Mouse (Mus musculus) left cerebral cortex, adult 2 months (tissue): Measurements from ENCODE around the gene Hist1h2ae. TPM values are rescaled to one million over a fixed set of nuclear protein-coding genes. Genes with fewer than 3 reads are reported as not detected.
"Not testable (repeated sequence)": the region's sequence is repeated elsewhere in the genome, so short reads cannot be mapped to it uniquely, and the experiment has no call there.

Experiments
- DNase-seq, 2 experiments: peaks; one replicate each; pipeline ENCODE4 v3.0.0; 2021 to 2022; ENCODE audit warnings: low spot score in 2 of 2, mixed read lengths in 1 of 2; ENCODE audit errors: extremely low spot score in 1 of 2
- H3K27ac ChIP-seq: fragments of 200-600 bp; 2 replicates; pipeline ENCODE4 v1.8.1; 2022
- H3K4me3 ChIP-seq: fragments of 200-600 bp; 2 replicates; pipeline ENCODE4 v1.8.1; 2022
- CTCF ChIP-seq: fragments of 200-600 bp; IDR thresholded peaks from 2 replicates; pipeline ENCODE4 v1.8.1; 2022; ENCODE audit warnings: antibody characterized with exemption, mild to moderate bottlenecking, moderate library complexity
- intact Hi-C: fragments of 180-260 bp; cut with DNase I; formaldehyde crosslinking; loops from one replicate; pipeline ENCODE4 v1.15.1; 2025
- total RNA-seq, 2 experiments: library from RNA; stranded (reverse); gene quantifications; 2 replicates each; pipeline ENCODE4 v1.2.3; 2021

Gene Hist1h2ae
- total RNA-seq, 2 experiments from 2014 or later = 2.4 to 5.0 TPM

DNA sequence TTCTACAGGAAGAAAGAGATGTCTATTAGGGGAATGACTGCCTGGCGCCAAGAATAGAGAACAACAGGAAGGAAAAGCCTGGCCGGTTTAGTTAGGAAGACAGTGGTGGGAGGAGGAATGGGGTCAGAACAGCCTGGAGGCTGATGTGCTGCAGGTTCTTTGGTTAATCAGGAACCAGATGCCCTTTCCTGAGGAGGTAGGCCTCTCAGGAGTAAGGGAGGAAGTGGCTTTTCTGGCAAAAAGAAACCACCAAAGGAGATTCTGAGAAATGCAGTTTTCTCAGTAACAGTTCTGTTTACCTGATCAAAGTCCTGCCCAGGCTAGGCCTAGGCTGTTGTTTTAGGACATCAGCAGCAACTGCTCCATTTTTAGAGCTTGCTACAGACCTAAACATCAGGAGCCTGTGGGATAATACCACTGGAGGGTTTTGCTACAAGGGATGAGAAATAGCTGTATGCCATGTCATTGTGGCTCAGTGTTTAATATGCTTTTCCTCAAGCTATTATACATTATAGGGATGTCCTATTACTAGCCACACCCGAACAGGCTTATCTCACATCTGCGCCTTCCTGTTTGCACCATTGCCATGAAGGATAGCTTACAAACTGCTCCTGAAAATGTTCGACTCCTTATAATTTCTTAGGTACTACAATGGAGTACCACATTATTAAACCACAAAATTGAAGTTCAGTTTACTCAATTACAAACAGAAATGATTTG is 22.2 kb upstream of the Hist1h2ae start:
- no peak overlapping the region for H3K27ac ChIP-seq
- no peak for DNase-seq
- H3K4me3 ChIP-seq = no peak overlapping the region
- intact Hi-C loops = no loop called here
- no peak for TF ChIP-seq CTCF

DNA sequence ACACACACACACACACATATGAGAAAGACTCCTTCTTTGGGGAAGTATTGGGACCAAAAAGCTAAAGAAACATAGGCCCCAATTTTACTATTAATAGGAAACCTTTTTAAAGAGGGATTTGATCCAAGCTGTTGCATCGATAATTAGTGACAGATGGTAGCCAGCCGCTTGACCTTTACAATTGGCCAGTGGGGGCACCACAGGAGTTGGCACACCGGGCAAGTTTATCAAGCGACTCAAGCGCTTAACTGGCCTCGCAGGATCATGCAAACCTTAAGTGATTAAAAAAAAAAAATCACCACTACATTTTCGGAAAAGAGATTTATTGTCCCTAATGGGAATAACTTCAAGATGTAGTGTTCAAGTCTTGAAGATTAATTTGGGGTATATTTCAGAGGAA is 21.6 kb upstream of the Hist1h2ae start:
- no peak overlapping the region for H3K4me3 ChIP-seq
- TF ChIP-seq CTCF = no peak
- intact Hi-C loops = no loop called here
- DNase-seq = no peak
- H3K27ac ChIP-seq = no peak overlapping the region

DNA sequence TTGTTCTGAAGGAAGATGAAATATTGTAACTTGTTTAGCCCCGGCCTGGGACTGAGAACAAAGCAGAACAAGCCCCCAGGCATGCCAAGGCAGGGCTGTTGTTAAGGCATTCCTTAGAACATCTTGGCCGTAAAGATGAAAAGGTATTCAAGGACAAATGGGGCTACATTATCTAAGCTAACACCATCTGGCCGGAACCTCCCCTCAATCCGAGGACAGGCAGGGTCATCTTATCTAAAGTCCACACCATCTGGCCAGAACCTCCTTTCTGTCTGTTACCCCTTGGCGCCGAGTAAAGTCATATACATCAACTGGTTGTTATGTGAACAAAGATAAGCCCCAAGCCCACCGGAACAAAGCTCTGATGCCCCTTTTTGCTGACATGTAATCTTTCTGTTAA is 20.9 kb upstream of the Hist1h2ae start:
- DNase-seq, H3K27ac ChIP-seq, H3K4me3 ChIP-seq, intact Hi-C loops: not testable (repeated sequence)

DNA sequence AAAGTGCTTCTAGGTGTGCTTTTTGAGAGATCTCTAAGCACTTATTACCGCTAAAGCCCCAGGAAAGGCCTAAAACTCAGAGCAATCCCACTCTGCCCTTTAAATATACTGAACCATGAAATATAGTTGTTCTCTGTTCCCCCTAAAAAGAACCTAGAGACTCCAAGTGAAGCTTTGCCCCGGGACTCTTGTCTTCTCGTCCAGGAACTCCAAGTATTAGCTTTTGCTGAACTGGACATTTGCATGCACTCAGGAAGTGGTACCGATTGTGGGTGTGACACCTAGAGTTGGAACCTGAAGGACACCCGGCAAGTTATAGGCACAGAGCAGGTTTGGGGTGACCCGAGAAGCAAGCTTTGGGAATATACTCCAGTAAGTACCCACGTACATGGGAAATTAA is 20.2 kb upstream of the Hist1h2ae start:
- H3K27ac ChIP-seq = no peak overlapping the region
- no peak overlapping the region for H3K4me3 ChIP-seq
- TF ChIP-seq CTCF = no peak
- intact Hi-C loops = no loop called here
- no peak for DNase-seq

DNA sequence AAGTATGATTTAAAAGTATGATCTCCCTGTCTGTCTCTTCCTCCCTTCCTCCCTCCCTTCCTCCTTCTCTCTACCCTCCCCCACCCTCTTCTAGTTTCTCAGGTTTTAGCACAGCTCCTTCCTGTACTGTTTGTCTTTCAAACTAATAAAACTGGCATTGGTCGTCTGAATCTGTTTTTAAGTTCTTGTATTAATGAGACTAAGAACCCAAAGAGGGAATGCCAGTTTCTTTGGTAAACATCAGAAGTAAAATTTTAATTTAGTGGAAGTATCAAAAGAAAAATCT is 15.9 kb upstream of the Hist1h2ae start:
- no peak for TF ChIP-seq CTCF
- no peak overlapping the region for H3K27ac ChIP-seq
- no peak overlapping the region for H3K4me3 ChIP-seq
- DNase-seq = no peak
- intact Hi-C loops = loop anchor here (2.0 to 10.0 kb wide), 3 partner anchors 34 to 1802 kb away; partner anchors contain the start of genes Hist1h1b, Hist1h2an, Hist1h2bc and Hist1h2be

DNA sequence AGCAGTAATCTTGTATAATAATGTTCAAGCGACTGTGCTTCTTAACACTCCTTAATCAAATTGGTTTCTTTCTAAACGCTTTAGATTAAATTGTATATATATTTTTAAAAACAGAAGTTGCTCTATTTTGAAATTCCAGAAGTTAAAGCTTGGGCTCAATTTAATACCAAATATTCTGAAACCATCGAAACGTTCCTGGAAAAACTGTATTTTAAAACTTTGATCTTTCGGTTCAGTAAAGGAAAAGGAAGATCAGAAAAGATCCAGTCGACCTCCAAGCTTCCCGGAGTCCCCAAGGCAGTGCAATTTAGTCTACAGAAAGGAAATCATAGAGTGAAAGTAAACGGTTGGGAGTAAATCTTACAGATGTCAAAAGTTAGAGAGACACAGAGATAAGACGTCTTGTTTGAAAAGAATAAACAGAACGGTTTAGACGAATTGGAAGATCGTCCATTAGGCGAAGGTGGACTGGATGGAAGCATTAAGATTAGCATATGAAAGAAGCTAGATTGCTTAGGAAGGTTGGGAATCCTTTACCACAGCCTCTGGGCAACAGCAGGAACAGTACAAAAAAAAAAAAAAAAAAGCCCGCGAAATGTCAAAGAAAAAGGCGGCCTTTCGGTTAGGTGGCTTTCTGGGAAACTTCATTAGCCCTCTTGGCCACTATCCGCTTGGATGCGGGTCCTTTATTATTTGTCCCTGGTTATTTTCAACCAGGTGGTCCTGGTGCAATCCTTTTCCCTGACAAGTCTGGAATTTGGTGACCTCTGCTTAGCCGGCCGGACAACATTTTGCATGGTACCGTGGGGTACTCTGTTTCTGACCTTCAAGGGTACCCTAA is 15.3 kb upstream of the Hist1h2ae start:
- intact Hi-C loops = loop anchor here (2.0 to 10.0 kb wide), 3 partner anchors 34 to 1802 kb away; partner anchors contain the start of genes Hist1h1b, Hist1h2an, Hist1h2bc and Hist1h2be
- peak overlapping the region; percentile 67 for H3K4me3 ChIP-seq
- no peak for DNase-seq
- H3K27ac ChIP-seq = peak overlapping the region; percentile 33; the same call in 1 of the 2 replicates
- no peak for TF ChIP-seq CTCF

DNA sequence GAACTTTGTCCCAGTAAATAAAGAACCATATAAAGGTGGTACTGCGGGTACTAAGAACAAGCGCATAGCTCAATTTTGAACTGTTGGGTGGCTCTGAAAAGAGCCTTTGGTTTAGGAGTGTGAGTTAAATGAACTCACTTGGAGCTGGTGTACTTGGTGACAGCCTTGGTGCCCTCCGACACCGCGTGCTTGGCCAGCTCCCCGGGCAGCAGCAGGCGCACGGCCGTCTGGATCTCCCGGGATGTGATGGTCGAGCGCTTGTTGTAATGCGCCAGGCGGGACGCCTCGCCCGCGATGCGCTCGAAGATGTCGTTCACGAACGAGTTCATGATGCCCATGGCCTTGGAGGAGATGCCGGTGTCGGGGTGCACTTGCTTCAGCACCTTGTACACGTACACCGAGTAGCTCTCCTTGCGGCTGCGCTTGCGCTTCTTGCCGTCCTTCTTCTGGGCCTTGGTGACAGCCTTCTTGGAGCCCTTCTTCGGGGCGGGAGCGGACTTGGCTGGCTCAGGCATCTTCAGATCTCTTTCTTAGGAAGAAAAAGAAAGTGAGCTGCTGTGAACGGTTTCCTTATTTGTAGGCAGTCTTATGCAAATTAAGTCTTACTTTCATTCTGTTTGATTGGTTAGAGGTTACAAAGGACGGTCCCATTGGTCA is 14.6 kb upstream of the Hist1h2ae start:
- DNase-seq = peak; percentile 57 to 78
- Histone ChIP-seq H3K4me3 (peak overlapping the region; percentile 67), H3K27ac (peak overlapping the region; percentile 82)
- intact Hi-C loops = loop anchor here (2.0 to 10.0 kb wide), 3 partner anchors 35 to 1801 kb away; partner anchors contain the start of genes Hist1h1b, Hist1h2an, Hist1h2bc and Hist1h2be

DNA sequence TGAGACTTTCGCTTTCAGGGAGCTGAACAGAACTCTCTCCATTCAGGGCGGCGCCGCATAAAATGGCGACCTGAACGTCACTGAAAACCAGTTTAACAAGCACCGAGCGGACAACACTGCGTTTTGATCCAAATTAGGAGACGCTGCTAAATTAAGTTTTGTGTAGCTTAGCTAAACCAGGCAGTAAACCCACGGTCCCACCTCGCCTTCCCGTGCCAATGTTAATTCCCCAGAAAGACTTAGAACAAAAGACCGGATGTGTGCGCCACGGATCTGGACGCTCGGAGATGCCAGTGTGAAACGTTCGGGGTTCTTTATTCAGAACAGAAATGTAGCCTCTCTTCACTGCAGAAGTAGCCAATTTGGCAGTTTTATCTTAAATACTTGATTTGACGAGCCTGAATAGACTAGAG is 14.0 kb upstream of the Hist1h2ae start:
- Histone ChIP-seq H3K4me3 (peak overlapping the region; percentile 67), H3K27ac (peak overlapping the region; percentile 82)
- intact Hi-C loops = loop anchor here (10.0 kb wide), 1 partner anchor 1800 kb away; the partner anchor contains the start of genes Hist1h1b, Hist1h2an, Hist1h2bp and Hist1h3i
- DNase-seq = peak; percentile 65 to 66
- no peak for TF ChIP-seq CTCF

DNA sequence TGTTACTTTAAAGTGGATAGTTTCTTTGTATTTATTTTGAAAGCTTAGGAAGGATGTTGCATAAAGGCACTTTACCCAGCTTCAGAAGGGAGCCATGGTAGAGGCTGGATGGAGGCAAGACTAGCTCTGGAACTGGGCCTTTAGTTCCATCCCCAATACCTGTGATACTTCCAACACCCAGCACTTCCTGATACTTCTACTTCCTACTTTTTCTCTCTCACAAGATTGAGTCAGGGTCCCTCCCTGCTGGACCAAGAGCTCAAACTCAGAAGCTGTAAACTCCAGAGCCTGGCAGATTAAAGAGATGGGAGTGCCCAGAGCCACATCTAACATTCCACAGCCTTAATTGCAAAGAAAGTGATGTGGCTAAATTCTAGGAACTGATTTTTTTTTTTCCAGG is 13.3 kb upstream of the Hist1h2ae start:
- Histone ChIP-seq H3K27ac (peak overlapping the region; percentile 82), H3K4me3 (peak overlapping the region; percentile 67)
- TF ChIP-seq CTCF = no peak
- no peak for DNase-seq
- intact Hi-C loops = loop anchor here (5.0 to 10.0 kb wide), 4 partner anchors 113 to 1867 kb away; partner anchors contain the start of genes Hist1h1a, Hist1h1b, Hist1h1t and Hist1h2ai

DNA sequence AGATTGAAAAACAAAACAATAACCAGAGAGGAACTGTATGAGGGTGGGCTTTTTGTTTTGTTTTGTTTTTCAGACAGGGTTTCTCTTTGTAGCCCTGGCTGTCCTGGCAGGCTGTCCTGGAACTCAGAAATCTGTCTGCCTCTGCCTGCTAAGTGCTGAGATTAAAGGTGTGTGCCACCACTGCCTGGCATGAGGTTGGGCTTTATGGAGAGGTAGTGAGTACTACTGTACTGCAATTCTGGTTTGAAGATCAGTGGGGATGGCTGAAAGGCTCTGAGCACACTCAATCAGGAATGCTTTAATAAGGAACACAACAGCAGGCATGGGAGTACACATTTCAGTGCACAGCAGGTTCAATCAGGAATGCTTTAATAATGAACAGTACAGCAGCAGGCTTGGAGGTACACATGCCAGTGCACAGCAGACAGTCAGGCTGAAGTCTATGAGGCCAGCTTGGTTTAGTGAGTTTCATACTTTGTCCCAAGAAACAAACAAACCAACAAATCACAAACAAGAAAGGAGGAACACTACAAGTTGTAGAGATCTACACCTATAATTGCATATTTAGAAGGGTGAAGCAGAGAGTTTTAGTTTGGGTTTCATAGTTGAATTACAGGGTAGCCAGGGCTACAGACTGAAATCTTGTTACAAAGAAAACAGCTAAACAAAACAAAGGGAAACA is 12.5 kb upstream of the Hist1h2ae start:
- no peak for DNase-seq
- no peak for TF ChIP-seq CTCF
- no peak overlapping the region for H3K4me3 ChIP-seq
- H3K27ac ChIP-seq = peak overlapping the region; percentile 24; the same call in 1 of the 2 replicates
- intact Hi-C loops = loop anchor here (2.0 to 10.0 kb wide), 5 partner anchors 114 to 1866 kb away; partner anchors contain the start of genes Hist1h1a, Hist1h1b, Hist1h1t and Hist1h2ai
